Mouse (Mus musculus): ENCODE measurements at regions not wholly inside any gene's neighbourhood (a gene's known extent, or its start where the extent isn't known, plus 50 kb on each side); places are given as distances from the start of the nearest gene placed in this dataset.

GRCm38 (mm10) chr2:129883417-129883816 lies 83.1 kb downstream of the Stk35 start:
- DNase-seq (ENCODE audit: low read depth, low spot score): peak; percentile 85

GRCm38 (mm10) chr2:129884316-129884715 lies 84.0 kb downstream of the Stk35 start:
- DNase-seq (ENCODE audit: low read depth, low spot score): no peak

DNA sequence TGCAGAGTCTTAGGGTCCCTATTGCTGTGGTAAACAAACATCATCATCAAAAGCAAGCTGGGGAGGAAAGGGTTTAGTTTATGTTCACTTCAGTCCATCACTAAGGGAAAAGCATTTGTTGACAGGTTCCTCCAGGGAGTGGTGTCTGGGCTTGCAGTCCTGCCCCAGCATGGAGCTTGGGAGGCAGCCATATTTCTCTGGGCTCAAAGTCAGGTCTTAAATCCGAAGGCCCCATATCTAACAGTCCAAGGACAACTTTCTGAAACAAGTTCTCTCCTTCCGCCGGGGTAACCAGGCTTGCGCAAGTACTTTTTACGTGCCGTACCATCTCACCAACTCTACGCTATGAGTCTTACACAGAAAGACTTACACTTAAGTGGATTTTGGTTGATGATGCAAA lies 85.2 kb downstream of the Stk35 start:
- no peak for DNase-seq (ENCODE audit: low read depth, low spot score)

- DNase-seq (ENCODE audit: low read depth, low spot score): no peak
Observed at GRCm38 (mm10) chr2:129893231-129893630, 92.9 kb downstream of the Stk35 start.

- no peak for DNase-seq (ENCODE audit: low read depth, low spot score)
Observed at GRCm38 (mm10) chr2:129893832-129894231, 93.5 kb downstream of the Stk35 start.

DNA sequence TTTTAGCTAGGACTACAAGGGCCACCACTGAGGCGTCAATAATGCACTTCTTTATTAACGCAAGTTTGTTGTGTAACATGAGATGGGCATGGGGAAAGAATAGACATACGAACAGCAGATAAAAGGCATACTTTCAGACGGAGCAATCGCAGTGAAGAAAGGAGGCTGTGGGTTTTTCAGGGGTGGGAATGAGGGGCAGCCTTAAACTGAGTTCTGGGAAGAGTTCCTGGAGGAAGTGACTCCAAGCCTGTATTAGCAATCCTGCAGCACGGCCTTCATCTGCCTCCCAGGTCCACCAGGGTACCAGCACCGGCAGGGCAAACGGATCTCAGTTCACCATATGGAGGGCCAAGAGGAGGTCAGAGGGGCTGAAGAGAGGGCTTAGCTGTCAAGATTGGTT lies 94.6 kb downstream of the Stk35 start:
- DNase-seq (ENCODE audit: low read depth, low spot score): no peak

DNA sequence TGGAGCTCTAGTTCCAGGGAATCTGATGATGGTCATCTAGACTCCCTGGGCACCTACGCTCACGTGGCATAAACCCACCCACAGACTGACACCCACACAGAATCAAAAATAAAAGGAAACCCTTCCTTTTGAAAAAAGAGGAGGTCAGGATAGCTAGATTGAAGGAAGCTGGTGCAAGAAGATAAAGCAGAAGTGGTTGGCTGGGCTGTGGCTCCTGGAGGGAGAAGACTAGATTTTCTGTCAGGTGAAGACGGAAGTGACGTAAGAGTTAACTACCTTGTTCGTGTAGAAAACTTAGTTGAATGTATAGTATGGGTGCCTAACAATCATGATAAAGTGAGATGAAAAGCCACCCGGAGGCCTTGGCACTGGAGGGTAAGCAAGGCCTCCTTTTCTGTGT lies 95.1 kb downstream of the Stk35 start:
- no peak for DNase-seq (ENCODE audit: low read depth, low spot score)

- DNase-seq (ENCODE audit: low read depth, low spot score): no peak
Observed at GRCm38 (mm10) chr2:129896696-129897095, 96.4 kb downstream of the Stk35 start.

DNA sequence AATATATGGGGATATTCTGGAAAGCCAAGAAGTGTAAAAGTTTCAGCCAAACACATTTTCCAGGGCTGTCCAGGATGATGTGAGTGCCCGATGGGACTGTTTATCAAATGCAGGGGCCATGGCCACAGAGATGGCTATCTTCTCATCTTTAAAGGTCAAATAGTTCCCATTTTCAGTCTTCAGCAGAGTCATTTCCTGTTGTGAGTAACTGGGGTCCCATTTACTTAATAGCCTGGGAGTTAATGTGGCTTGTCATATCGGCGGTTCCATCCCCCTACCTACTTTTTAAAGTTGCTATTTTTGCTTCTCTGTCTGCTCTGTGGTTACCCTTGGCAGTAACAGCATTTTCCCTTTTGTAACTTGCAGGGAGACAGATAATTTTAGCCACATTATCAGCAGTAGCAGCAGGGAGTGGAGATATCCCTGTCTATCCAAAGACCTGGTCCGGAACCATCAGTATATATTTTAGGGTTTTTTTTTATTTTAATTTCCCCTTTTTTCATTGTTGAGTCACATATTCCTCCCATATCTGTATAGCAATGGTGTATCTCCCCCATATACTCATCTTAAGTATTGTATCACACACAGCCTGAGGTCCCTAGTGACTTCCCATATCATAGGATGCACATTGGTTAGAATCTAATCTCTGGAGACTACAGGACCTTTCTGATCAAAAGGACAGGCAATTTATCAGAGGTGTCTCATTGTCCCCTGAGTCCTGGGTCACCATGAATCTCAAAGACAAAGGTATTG lies 103.2 kb downstream of the Stk35 start:
- DNase-seq (ENCODE audit: low read depth, low spot score): no peak

DNA sequence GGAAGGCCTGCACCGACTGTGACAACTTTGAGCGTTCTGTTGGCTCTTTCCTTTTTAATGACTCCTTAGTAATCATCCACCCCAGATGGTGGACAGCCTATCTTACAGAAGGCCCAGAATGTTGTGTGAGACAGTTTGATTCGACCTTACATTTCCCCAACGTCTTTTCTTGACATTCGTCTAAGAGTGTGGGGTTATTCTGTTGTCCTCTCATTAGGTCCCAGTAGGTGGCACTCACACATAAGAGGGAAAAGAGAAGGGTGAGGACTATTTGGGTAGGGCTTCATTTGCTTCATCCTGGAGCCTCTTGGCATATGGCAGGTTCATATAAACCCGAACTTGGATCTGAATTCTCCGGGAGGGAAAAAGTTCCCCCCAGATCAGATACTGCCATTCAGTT lies 104.4 kb downstream of the Stk35 start:
- peak; percentile 52 for DNase-seq (ENCODE audit: low read depth, low spot score)

DNA sequence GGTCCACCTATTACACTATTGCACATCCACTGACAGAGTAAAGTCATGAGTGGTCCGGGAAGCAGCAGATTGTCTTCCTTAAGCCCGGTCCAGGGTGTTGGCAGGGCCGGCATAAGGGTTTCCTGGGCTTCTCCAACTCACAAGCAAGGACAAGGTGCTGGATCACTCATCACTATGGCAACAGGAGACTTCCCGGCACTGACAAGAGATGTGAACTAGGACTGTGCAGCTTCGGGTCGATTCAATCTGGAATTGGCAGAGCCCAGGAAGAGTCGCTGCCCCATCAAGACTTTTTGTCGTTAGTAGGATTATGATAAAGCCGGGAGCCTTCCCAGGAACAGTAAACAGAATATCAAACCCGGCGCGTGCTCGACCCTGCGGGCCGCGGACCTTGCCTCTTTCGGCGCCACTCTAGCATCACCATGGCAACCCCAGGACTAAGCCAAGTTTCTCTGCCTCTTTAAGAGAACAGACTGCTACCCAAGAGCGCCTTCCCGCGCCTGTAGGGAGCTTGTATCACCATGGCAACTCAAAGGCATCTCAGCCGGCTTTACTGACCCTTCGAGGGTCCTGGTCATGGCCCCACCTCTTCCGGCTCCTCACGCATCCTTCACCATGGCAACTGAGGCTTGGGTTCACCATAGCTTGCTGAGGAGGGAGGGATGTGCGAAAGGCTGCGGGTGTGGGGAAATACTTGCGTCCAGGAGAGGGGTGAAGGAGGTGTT lies 103.3 kb upstream of the Tgm3 start:
- DNase-seq (ENCODE audit: low read depth, low spot score): peak; percentile 88

DNA sequence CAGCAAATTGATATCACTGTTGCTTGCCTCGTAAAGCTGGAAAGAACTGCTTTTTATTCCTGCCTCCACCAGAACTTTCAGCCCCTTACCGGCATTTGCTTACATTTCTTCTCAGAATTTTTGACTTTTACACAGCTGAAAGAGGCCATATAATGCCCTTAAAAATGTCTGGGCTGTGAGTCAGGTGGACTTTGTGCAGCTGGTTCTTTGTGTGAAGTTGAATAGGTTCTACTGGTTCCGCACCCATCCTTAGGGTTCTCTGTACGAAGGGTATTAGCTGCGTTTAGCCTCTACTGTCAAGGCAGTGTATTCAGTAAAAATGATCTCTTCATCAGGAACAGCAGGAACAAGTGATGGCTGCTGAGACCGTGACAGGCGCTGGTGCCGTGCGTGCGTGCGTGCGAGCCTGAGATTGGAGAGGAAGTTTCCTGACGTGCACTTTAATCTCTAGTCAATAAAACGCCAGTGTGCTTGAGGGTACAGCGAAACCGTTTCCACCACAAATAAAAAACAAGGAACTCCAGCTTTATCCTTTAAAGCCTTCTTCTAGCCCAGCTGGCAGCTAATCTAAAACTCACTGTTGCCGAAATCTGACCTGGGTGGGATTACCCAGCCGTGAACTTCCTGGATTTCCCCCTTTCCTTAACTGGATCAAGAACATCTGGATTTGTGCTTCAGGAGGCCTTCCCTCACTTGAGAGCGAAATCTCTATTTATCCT lies 100.8 kb upstream of the Tgm3 start:
- no peak for DNase-seq (ENCODE audit: low read depth, low spot score)

- no peak for DNase-seq (ENCODE audit: low read depth, low spot score)
Observed at GRCm38 (mm10) chr2:129912556-129912955, 99.6 kb upstream of the Tgm3 start.

GRCm38 (mm10) chr2:129914261-129914660 lies 97.9 kb upstream of the Tgm3 start:
- DNase-seq (ENCODE audit: low read depth, low spot score): no peak

GRCm38 (mm10) chr2:129916411-129916810 lies 95.7 kb upstream of the Tgm3 start:
- DNase-seq (ENCODE audit: low read depth, low spot score): no peak

- DNase-seq (ENCODE audit: low read depth, low spot score): no peak
Observed at GRCm38 (mm10) chr2:129918141-129918790, 93.9 kb upstream of the Tgm3 start.

- no peak for DNase-seq (ENCODE audit: low read depth, low spot score)
Observed at GRCm38 (mm10) chr2:129919551-129919950, 92.6 kb upstream of the Tgm3 start.

- no peak for DNase-seq (ENCODE audit: low read depth, low spot score)
Observed at GRCm38 (mm10) chr2:129927218-129927617, 84.9 kb upstream of the Tgm3 start.

GRCm38 (mm10) chr2:129933578-129933977 lies 78.6 kb upstream of the Tgm3 start:
- no peak for DNase-seq (ENCODE audit: low read depth, low spot score)

DNA sequence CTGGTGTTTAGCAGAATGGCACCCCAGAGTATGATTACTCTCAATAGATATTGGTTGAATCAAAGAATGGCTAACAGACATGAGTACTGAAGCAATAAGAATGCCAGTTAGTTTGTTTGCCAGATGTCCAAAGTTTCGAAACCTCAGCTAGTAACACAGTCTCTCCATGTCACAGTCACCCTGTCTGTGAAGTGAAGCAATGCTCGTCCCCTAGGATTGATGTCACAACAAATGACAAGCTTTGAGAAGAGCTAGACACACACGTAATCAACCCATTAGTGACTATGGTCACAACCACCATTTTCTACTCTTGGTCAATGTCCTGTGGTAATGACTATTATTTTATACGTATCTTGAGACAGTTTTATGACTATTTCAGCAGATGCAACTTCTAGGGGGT lies 69.3 kb upstream of the Tgm3 start:
- no peak for DNase-seq (ENCODE audit: low read depth, low spot score)

DNA sequence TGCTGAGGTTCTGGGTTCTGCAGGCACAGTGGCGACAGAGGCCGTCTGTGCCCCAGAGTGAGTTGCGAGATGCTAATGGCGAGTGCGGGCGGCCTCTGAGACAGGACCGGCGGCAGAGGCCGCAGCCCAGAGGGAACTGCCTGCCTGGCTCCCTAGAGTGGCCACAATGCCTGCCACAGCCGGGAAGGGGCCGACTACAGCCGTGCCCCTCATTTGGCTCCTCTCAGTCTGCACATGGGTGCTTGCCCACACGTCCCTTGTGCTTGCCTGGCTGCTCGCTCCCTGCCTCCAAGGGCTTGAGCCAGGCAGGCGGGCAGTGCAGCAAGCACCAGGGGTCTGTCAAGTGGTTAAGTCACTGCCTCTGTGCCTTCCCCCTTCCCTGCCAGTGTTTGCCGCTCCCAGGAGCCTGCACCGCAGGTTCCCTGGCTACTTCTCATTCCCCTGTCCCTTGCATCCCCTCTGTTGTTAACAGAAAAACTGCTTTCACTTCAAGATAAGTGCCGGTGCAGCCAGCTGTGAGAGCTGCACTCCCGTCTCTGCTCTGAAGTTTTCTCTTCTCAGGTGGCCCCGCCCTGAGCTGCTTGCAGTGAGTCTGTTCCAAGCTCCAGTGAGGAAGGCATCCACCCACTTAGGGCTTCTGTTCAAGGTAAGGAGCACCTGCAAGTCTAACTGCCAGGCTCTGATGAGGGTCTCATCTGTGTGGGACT lies 64.1 kb upstream of the Tgm3 start:
- DNase-seq (ENCODE audit: low read depth, low spot score): peak; percentile 8

All from ES-CJ7 (cell line).